Mouse (Mus musculus): ENCODE results near the gene 2610528A11Rik. TPM values are rescaled to one million over a fixed set of nuclear protein-coding genes. Genes with fewer than 3 reads are reported as not detected.

The 2610528A11Rik gene
- total RNA-seq, 2 experiments from 2014 or later: not detected

GRCm38 (mm10) chr14:37095556-37095955 is 18.3 kb downstream of the 2610528A11Rik start:
- DNase-seq (ENCODE audit: low spot score in 2 of 2): no peak

DNA sequence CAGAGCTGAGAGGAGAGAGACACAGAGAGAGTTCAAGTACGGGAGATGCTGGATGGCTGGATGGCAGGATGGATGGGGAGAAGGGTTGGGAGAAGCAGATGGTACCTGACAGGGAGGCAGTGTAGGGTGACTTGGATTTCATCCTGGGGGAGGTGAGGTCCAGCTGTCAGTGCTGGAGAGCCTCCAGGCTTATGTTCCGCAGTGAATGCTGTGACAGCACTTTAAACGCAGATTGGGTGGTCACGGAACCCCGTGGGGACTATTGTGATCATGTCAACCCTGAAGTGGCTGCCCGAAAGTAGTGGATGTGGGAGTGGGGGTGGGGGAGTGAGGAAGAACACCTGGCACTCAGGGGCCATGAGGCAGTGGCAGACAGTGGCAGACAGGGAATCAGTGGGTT is 19.4 kb downstream of the 2610528A11Rik start:
- no peak for DNase-seq (ENCODE audit: low spot score in 2 of 2)

DNA sequence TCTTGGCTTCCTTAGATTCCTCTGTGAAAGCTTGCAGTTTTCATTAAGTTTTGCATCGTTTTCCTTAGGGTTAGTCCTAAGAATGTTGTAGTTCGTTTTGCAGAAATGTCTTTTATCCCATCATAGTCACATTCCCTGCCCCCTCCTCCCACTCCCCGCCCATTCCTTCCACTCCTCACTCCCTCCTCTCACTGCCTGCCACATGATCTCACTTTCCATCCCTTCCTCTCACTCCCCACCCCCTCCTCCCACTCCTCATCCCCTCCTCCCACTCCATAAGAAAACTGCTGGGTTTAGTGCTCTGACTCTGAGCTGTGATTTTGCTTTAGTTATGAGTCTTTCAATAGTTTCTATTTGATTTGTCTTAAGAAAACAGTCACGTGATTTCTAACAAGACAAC is 30.1 kb downstream of the 2610528A11Rik start:
- DNase-seq (ENCODE audit: low spot score in 2 of 2): no peak

DNA sequence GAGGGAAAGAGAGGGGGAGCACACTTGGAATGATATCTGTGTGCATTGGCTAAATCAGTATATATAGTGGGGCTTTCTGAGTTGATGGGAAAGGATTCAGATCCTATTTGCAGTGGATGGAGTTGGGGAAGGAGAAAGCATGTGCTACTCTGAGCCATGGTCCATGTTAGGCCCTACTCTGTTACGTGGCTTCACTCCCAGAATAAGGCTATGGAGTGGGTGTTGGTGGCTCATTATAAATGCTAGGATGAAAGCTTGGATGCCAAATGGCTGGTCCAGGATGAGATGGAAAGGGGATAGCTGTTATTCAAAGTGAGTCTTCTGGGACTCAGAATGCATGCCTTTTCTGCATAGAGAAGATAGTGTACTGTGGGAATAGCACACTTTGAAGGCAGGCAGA is 33.1 kb downstream of the 2610528A11Rik start:
- DNase-seq (ENCODE audit: low spot score in 2 of 2): no peak

- peak; percentile 50 to 63 for DNase-seq (ENCODE audit: low spot score in 2 of 2)
These were observed 45.3 kb downstream of the 2610528A11Rik start for GRCm38 (mm10) chr14:37068516-37068915.

GRCm38 (mm10) chr14:37067629-37068028 is 46.2 kb downstream of the 2610528A11Rik start, which contains the start of gene Lrit2:
TSS of gene Lrit2 (plus strand) at chr14:37067929.
- DNase-seq (ENCODE audit: low spot score in 2 of 2): no peak

DNA sequence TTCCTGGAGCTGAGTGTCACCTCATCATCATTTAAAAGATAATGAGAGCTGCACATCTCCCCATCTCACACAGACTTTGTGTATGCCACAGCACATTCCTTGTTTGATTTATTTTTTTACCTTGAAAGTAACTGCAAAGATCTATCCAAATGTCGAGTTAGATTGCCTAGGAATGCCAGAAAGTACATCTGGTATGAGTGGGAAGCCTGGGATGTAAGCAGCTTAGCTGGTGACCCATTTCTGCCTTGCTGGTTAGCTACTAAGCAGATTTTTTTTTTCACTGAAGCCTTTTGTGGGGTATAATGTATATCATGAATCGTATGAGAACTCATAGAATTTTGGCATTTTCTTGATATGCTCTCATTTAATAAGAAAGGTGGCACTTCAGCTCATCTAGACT is 47.2 kb downstream of the 2610528A11Rik start:
- no peak for DNase-seq (ENCODE audit: low spot score in 2 of 2)

GRCm38 (mm10) chr14:37064849-37065248 is 49.0 kb downstream of the 2610528A11Rik start:
- no peak for DNase-seq (ENCODE audit: low spot score in 2 of 2)

Other genes starting within 250 kb of the 2610528A11Rik start
- 10 to 100 TPM; 59.4 to 63.7 TPM for gene Ccser2, start 145.2 kb downstream of the 2610528A11Rik start, total RNA-seq (2021)
- 1 to 10 TPM; 1.3 TPM for gene Rgr, start 65.1 kb downstream of the 2610528A11Rik start, total RNA-seq (2021)
- gene Lrit1, start 59.2 kb downstream of the 2610528A11Rik start, total RNA-seq (2021): under 1 TPM in 1 of 2 experiments, not detected in 1; 0.05 TPM
- not detected for gene Lrit2, start 46.1 kb downstream of the 2610528A11Rik start, total RNA-seq (2021)
- not detected for gene Cdhr1, start 15.7 kb downstream of the 2610528A11Rik start, total RNA-seq (2021)
- 100 to 1,000 TPM; 175 to 186 TPM for gene Ghitm, start 21.2 kb upstream of the 2610528A11Rik start, total RNA-seq (2021)